Mouse (Mus musculus) midbrain, embryonic 11.5 days (tissue): ENCODE measurements at regions not wholly inside any gene's neighbourhood (a gene's known extent, or its start where the extent isn't known, plus 50 kb on each side); places are given as distances from the start of the nearest gene placed in this dataset.

ENCODE experiments used
- ATAC-seq: fragments of 200-750 bp; cut with Nextera tagmentation; 2 replicates; pipeline ENCODE4 v1.8.0; 2017; ENCODE audit warnings: moderate TSS enrichment, moderate library complexity; ENCODE audit not compliant: low FRiP score
- DNase-seq: peaks from one replicate; pipeline ENCODE4 v3.0.0; 2015; ENCODE audit warnings: low spot score; ENCODE audit errors: missing footprints
- H3K27ac ChIP-seq: fragments of 300-500 bp; sonication (generic); 2 replicates; pipeline ENCODE4 v1.5.1; 2014; ENCODE audit warnings: low read depth, low read length
- H3K27me3 ChIP-seq: fragments of 300-500 bp; sonication (generic); 2 replicates; pipeline ENCODE4 v1.6.1; 2014; ENCODE audit warnings: mild to moderate bottlenecking, low read length, moderate library complexity, mixed read lengths; ENCODE audit not compliant: control insufficient read depth, insufficient read depth
- H3K36me3 ChIP-seq: fragments of 300-500 bp; sonication (generic); 2 replicates; pipeline ENCODE4 v1.6.1; 2014; ENCODE audit warnings: mild to moderate bottlenecking, low read length, moderate library complexity, mixed read lengths; ENCODE audit not compliant: control insufficient read depth, insufficient read depth
- H3K4me1 ChIP-seq: fragments of 300-500 bp; sonication (generic); 2 replicates; pipeline ENCODE4 v1.6.1; 2014; ENCODE audit warnings: low read length; ENCODE audit not compliant: control insufficient read depth, insufficient read depth
- H3K4me2 ChIP-seq: fragments of 300-500 bp; sonication (generic); 2 replicates; pipeline ENCODE4 v1.6.1; 2014; ENCODE audit warnings: mild to moderate bottlenecking, moderate library complexity
- H3K4me3 ChIP-seq: fragments of 300-500 bp; sonication (generic); 2 replicates; pipeline ENCODE4 v1.5.1; 2014; ENCODE audit warnings: low read depth, low read length
- H3K9ac ChIP-seq: fragments of 300-500 bp; sonication (generic); 2 replicates; pipeline ENCODE4 v1.6.1; 2014; ENCODE audit warnings: low read length
- H3K9me3 ChIP-seq: fragments of 300-500 bp; sonication (generic); 2 replicates; pipeline ENCODE4 v1.6.1; 2016; ENCODE audit warnings: low read length; ENCODE audit not compliant: control insufficient read depth
- WGBS: fragments of 180-500 bp; shearing (Covaris S2); extraction: QIAGEN DNeasy Blood & Tissue Kit; methylation state at CpG from one replicate; pipeline ENCODE4 v1.1.7; 2014; 5-methylcytosine and 5-hydroxymethylcytosine counted together

DNA sequence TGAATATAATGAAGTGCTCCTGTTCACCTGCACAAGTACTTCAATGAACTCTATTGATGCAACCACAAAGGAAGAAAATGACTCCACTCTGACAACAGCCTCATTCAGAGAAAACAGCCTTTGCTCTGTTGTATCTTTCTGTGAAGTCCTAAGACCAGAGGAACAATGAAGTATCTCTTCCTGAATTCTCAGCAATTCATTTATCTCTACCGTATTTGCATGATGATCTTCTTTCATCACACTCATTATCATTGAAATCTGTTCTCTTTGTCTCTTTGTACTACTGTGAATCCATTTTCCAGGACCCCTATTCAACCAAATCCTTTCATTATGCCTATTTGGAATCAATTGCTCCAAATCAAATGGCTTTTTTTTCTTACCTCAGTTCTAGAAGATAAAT is 2355.5 kb downstream of the Pcdh9 start:
- DNase-seq (no peak), ATAC-seq (0 out of 2 replicates have a peak, but pooled peaks have one; percentile 30)
- 30% methylated on average over 1 of the region's 1 CpGs for WGBS
- no peak overlapping the region for H3K4me3 ChIP-seq
- no peaks in the 10 kb centered on the region for H3K27me3 ChIP-seq
- no peaks in the 10 kb centered on the region for H3K4me1 ChIP-seq
- H3K9me3 ChIP-seq, result no peaks in the 10 kb centered on the region
- no peak overlapping the region for H3K27ac ChIP-seq
- H3K9ac ChIP-seq, result no peak overlapping the region
- H3K36me3 ChIP-seq, result no peaks in the 10 kb centered on the region
- no peak overlapping the region for H3K4me2 ChIP-seq

DNA sequence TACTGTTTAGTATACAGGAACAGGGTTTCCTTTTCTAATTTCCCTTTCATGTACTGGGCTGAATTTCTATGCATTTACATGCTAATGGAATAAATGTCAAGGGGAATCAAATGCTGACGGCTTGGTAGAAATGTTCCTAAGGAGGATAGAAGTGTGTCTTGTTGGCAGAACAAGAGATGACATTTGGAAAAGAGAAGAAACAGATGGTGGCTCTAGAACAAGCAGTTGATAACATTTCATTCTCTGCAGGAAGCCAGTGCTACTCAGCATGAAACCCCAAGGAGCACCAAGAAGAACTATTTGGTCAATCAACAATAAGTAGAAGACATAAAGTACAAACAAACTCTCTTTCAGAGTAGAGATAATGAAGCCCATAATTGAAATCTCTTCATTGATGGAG is 2392.0 kb downstream of the Pcdh9 start:
- no peak overlapping the region for H3K4me3 ChIP-seq
- H3K27ac ChIP-seq, result no peak overlapping the region
- DNase-seq (no peak), ATAC-seq (no peak)
- no peaks in the 10 kb centered on the region for H3K27me3 ChIP-seq
- 50% methylated on average over 1 of the region's 1 CpGs for WGBS
- H3K4me2 ChIP-seq, result no peak overlapping the region
- no peaks in the 10 kb centered on the region for H3K9me3 ChIP-seq
- no peaks in the 10 kb centered on the region for H3K36me3 ChIP-seq
- no peak overlapping the region for H3K9ac ChIP-seq
- H3K4me1 ChIP-seq, result no peaks in the 10 kb centered on the region

DNA sequence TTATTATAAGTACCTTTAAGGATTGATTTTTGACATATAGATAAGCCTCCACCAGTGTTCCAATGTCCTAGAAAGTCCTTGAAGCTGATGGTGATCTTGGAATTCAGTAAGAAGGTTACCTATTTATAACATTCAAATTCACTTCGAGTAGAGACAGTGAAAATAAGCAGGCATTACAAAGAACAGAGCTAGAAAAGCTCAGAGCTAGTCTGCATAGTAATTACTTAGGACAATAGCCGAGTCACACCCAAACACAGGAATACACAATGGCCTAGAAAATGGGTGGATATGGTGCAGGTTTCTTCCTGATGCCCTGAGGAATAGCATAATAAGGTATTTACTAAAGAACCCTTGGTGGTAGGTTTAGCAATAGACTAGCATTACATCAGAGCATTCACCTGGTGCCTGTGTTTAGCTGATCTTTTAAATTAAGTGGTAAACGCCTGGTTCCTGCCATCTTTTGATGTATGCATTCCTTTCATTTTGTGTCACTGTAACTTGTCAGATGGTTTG is 2412.1 kb downstream of the Pcdh9 start:
- H3K4me3 ChIP-seq, result no peak overlapping the region
- 66% methylated on average over 3 of the region's 3 CpGs for WGBS
- ATAC-seq, result no peak

DNA sequence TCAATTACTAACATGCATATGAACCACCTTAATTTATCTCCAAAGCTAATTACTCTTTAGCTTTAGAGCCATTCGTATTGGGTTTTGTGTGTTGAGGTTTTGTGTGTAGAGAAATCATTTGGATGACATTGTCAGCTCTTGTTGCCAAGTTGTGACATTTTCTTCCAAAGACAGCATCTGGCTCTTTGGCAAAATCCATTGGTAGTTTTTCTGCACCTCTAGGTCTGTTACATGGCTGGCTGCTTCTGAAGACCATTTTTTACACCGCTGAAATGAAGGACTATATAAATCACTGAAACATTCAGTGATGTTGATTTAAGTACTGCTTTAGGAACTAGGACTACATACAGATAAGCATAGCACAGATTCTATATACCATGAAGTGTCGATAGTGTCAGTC is 2426.6 kb downstream of the Pcdh9 start:
- H3K4me2 ChIP-seq, result no peak overlapping the region
- ATAC-seq (no peak), DNase-seq (peak; percentile 19)
- H3K4me3 ChIP-seq, result no peak overlapping the region
- H3K36me3 ChIP-seq, result no peaks in the 10 kb centered on the region
- H3K9ac ChIP-seq, result no peak overlapping the region
- no peaks in the 10 kb centered on the region for H3K9me3 ChIP-seq
- no peaks in the 10 kb centered on the region for H3K27me3 ChIP-seq
- WGBS, result 85% methylated on average over 3 of the region's 3 CpGs
- H3K27ac ChIP-seq, result no peak overlapping the region
- H3K4me1 ChIP-seq, result no peaks in the 10 kb centered on the region

More for the DNA sequence above, 2412.1 kb downstream of the Pcdh9 start:
- no peak overlapping the region for H3K27ac ChIP-seq
- H3K4me1 ChIP-seq, result no peaks in the 10 kb centered on the region
- H3K4me2 ChIP-seq, result no peak overlapping the region
- H3K9ac ChIP-seq, result no peak overlapping the region
- no peaks in the 10 kb centered on the region for H3K9me3 ChIP-seq
- H3K36me3 ChIP-seq, result no peaks in the 10 kb centered on the region
- H3K27me3 ChIP-seq, result no peaks in the 10 kb centered on the region
- peak; percentile 12 for DNase-seq

DNA sequence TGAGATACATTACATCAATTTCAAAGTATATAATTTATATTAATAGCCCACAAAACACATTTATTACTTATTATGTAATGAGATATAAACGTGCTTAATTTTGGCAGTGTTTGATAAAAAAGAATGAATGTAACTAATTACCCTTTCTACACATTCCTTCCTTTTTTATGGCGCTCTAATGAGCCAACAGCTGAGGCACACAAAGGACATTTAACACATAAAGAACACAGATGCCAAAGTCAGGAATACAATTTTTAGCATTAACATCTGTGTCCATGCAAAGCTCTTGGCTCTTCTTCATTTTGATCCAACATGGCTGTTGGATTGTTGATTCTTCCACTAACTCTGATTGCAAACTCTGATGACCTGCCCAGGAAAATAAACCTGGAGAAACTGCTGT is 2427.8 kb downstream of the Pcdh9 start:
- ATAC-seq (no peak), DNase-seq (peak; percentile 73)
- H3K36me3 ChIP-seq, result no peaks in the 10 kb centered on the region
- no peaks in the 10 kb centered on the region for H3K4me1 ChIP-seq
- no peak overlapping the region for H3K9ac ChIP-seq
- no peaks in the 10 kb centered on the region for H3K27me3 ChIP-seq
- H3K4me3 ChIP-seq, result no peak overlapping the region
- H3K4me2 ChIP-seq, result no peak overlapping the region
- no peak overlapping the region for H3K27ac ChIP-seq
- 93% methylated on average over 2 of the region's 2 CpGs for WGBS
- H3K9me3 ChIP-seq, result no peaks in the 10 kb centered on the region

DNA sequence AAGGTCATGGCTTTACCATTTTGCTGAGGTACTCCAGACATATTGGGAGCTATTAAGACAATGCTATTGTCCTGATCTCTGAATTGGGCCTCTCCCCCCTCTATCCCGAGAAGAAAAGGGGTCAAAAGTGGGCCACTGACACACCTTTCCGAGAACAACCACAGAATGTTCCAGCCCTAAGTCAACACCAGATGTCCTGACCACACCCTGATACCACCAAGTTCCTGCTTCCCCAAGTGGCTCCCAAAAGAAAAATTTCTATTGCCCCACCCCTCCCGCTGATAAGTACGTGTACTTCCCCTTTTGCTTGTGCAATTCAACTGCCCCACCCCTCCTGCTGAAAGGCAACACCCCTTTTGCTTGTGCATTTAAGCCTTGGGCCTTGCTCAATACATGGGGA is 2431.7 kb downstream of the Pcdh9 start:
- no peaks in the 10 kb centered on the region for H3K9me3 ChIP-seq
- no peak overlapping the region for H3K9ac ChIP-seq
- H3K4me2 ChIP-seq, result no peak overlapping the region
- H3K27ac ChIP-seq, result no peak overlapping the region
- 87% methylated on average over 4 of the region's 4 CpGs for WGBS
- H3K36me3 ChIP-seq, result no peaks in the 10 kb centered on the region
- ATAC-seq (no peak), DNase-seq (no peak)
- no peaks in the 10 kb centered on the region for H3K27me3 ChIP-seq
- no peaks in the 10 kb centered on the region for H3K4me1 ChIP-seq
- H3K4me3 ChIP-seq, result no peak overlapping the region
